Mouse (Mus musculus) left cerebral cortex, adult 8-10 months (tissue): ENCODE data around the gene Adamts17. TPM values are rescaled to one million over a fixed set of nuclear protein-coding genes. Genes with fewer than 3 reads are reported as not detected.

ENCODE experiments used
- DNase-seq, 2 experiments: peaks; one replicate each; pipeline ENCODE4 v3.0.0; 2022; ENCODE audit warnings: low spot score in 2 of 2
- total RNA-seq, 4 experiments: library from RNA; stranded (reverse); gene quantifications; 2 replicates each; pipeline ENCODE4 v1.2.4; 2022

Adamts17 gene
- total RNA-seq, 4 experiments from 2014 or later: 7.5 to 11.3 (median 7.8) TPM

DNA sequence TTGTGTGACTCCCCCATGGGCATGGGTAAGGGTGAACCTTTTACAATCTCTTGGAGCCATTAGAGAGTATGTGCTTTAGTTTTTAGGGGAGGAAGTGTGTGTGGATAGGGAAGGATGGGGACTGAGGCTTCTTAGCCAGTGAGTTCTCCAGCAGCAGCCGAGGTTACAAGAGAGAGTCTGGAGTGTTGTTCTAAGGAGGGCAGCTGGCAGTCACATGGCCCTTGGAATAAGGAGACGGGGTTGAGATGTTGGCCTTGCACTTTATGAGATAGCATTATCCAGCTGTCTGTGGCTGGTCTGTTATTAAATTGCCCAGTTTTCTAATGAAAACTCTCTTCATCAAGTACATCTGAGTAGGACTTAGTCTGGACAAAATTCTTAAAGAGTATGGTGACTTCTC, 4.3 kb downstream of the Adamts17 start:
- no peak for DNase-seq

DNA sequence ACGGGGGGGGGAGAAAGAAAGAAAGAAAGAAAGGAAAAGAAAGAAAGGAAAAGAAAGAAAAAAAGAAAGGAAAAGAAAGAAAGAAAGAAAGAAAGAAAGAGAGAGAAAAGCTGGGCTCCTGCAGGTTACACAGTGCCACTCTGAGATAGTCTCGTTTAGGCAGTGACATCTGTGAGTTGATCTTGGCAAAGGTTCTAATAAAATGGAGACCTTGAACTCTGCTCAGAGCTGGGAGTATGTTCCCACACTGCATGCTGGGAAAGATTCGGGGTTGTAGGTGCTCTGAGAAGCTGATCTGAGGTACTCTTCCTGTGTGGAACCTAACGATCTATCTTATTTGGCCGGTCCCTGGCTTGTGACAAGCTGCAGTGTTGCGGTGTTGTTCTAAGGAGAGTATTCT, 7.0 kb downstream of the Adamts17 start:
- no peak for DNase-seq

DNA sequence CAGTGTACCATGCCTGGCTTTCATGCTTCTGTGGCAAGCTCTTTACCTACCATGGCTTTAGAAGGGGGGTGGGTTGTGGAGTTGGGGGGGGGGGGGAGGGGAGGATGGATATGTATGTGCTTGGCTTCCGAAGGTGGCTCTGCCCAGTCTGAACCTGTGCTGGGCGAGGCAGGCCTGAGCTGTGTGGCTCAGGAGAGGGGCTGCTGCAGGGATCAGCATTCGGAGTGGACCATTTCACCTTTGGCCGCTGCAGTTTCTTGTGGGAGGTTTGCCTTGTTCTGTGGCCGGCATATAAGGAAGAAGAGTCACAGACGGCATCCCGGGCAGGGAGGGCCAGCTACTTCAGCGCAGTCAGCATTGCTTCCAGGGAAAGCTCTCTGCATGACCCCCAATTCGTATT, 7.8 kb downstream of the Adamts17 start:
- no peak for DNase-seq

DNA sequence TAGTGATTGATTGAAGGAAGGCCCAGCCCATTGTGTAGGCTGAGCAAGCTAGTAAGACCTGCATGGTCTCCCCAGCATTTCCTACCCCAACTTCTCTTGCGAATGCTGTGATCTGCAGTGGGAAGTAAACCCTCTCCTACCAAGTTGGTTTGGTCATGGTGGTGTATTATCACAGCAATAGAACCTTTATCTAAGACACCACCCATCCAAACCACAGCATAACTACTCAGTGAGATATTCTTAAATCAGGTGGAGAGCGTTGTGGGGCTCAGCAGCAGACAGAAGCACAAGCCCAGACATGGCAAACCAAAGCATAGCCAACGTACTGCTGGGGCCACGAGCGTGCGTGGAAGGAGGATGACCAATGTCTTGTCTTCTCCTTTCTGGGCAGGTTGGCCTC, 9.8 kb downstream of the Adamts17 start:
- no peak for DNase-seq

DNA sequence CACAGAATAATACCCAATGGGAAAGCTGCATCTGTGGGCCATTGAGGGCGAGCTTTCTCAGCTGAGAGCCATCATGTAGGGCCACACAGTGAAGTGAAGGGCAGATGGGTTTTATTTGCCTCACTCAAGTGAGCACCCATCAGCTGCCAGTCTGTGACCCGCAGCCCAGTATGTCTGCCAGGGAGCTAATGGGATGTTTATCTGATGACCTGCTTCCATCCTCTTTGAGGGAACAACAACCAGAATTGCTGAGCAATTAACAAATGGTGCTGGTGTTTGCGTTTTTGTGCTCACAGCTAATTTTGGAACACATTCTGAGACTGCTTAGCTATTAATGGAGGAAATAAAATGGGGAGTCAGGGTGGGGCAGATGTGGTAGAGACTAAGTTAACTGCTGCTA, 12.6 kb downstream of the Adamts17 start:
- DNase-seq: no peak

DNA sequence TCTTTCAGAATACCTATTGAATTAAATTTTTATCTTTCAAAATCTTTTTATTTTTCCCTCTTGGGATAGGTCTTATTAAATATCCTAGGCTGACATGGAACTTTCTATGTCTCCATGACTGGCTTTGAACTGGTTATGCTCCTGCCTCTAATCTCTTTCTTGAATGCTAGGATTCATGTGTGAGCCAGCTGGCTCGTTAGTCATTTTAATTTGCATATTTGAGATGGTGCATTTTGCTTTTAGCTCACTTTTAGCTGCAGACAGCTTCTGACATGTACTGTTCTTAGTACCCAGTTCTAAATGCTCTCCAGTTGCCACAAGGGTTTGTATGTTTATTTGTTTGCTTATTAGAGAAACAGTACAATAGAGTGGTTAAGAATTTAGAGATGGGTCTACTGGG, 18.1 kb downstream of the Adamts17 start:
- no peak for DNase-seq

DNA sequence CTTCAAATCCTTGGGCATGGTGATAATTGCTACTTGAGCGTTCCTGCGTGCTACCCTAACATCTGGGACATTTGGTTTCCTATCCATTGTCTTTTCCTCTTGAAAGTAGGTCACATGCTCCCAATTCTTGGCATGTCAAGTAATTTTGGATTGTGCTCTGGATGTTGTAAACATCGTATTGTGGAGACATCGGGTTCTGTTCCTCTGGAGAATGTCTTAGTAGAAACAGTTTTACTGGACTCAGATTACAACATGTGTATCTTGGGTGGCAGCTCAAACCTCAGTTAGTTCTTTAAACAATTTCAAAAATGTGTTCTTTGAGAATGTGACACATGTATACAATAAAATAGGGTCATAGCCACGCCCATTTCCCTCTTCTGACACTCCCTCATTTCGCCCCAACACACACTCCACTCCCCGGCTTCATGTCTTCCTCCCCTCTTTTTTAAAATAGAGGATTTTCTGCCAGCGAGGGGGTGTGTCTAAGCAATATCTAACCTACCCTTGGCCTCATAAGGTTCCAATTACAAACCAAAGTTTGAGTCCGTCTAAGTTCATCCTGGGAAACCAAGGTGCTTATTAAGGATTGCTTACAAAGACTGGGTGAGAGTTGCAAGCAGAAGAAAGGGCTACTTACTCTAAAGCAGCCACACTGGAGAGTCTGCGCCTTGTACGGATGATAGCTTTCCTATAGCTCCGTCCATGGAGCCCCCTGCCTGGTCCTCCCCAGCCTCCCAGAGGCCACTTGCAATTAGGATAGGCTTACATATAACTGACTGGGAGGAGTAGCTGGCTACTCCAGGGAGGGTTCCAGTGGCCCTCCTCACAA, 18.9 kb downstream of the Adamts17 start:
- no peak for DNase-seq

DNA sequence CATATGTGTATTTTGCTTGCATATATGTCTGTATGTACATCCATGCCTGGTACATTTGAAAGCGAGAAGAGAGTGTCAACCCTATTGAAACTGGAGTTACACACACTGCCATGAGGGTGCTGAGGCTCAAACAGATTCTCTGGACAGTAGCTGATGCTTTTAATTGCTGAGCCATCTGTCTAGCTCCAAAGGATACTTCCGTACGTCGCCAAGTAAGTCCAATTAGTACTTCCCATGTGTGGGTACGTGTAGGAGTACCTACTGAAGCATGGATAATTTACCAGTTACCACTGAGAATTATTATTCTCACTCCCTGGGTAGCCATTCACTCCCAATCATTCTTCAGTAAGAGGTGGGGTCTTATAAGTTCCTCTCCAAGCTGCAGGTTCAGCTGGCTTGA, 19.7 kb downstream of the Adamts17 start:
- no peak for DNase-seq

DNA sequence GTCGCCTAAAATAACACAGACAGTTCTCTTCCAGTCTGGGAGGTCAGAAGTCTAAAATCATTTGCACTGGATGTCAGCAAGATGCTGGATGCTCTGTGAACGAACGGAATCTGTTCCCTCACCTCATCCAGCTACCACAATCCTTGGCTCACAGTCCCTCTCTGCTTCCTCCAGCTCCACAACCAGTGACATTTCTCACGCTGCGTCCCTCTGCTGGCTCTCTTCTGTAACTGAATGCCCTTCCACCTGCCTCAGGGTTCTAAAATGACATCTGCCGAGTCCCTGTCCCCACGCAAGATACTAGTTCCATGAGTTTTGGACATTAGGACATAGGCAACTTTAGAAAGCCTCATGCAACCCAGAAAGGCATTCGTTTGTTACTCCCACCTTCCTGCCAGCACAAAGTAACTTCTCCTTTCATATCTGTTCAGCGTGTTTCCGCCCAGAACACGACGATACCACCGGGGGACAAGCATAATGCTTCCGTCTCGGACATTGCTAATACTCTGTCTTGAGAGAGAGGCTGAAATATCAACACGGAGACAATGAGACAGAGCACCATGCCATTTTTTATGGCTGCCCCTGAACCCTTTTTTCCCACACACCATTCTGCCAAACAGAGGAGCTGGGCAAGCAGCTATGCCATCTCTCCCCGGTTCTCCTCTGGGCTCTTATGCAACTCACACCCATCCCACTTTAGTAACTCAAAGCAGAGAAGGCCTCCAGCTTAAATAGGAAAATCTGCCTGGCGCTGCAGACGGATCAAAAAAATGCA, 27.6 kb downstream of the Adamts17 start:
- DNase-seq: peak in 1 of 2 experiments; percentile 35

DNA sequence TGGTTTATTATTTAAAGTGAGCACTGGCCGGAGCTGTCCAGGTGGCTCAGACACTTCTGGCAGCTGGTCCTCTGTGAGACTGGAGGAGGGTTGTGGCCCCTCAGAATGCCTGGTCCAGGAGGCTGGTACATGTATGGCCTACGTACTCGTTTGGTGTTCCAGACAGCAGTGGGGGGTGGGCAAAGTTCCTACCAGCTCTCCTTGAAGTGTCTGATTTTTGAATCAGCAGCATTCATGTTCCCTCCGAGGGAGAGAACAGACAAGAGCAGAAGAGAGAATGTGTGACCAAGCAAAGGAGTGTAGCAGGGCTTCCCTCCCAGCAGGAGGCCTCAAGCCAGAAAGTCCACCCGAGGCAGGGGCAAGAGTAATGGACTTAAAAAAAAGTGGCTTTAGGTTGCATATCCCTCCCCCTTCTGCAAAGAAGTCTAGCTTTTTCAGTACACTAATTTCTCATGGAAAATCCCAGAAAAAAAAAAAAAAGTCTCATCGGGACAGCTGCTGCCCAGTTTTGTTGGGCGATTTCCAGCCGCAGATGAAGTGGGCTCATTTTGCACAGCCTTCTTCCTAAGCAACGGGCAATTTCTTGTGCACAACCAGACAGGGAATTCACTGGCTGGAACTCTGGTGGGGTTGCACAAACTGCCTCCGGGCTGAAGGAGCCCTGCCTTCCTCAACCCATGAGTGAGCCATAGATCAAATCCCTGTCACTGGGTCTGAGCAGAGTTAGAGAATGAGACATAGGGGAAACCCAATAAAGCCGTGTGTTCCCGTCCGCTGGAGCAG, 28.4 kb downstream of the Adamts17 start:
- peak; percentile 23 to 75 for DNase-seq

DNA sequence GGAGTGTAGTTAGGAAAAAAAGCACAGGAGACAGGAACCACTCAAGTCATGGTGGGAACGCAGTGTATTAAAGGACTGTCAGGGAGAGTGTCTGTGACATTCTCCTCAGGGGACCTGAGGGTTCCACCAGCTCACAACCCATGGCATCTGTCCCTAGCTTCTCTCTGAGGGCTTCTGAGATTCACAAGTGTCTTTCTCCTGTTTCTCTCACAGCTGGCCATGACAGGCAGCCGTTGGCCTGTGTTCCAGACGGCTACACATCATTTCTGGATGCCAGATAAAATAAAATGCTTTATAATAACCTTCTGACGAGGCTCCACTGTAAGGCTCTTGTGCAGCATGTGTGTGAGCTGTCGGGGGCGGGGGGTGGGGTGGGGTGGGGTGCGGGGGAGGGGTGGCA, 32.0 kb downstream of the Adamts17 start:
- no peak for DNase-seq

DNA sequence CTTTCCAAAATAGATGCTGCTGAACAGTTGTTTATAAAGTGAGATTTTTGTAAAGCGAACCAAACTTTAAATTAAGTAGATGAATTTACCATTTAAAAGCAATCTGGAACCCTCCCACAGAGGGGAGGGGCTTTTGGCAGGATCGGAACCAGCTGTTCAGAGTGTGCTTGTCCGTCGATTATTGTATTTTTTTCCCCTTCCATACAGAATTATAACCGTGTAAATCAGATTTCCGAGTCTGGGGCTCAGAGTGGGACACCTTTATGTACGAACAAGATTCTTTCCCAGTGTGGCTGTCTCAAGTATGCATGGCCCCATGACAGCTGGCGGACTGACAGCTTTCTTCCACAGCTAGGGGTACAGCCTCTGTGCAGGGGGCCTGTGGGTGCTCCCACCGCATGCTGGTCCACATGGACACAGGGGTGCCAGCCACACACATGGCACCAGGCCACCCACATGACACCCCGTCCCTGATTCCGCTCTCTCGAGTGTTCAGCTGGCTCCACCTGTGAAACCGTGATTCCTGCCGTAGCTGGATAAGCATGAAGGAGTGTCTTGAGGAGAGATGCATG, 32.5 kb downstream of the Adamts17 start:
- DNase-seq: no peak

DNA sequence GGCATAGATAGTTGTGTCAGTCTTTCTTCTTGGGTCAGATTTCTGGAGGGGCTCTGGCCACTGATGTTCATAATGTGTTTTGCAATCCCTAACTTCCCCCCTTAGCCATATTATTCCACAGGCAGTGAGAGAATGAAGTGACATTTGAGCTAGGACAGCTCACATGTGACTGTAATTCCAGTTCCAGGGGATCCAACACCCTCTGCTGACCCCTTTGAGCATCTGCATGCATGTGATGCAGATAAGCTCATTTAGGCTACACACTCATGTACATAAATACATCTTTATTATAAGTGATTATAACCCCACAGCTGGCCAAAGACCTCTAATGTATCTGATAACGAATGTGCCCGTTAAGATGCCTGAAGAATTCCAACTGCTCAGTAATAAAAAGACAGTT, 33.7 kb downstream of the Adamts17 start:
- DNase-seq: no peak

DNA sequence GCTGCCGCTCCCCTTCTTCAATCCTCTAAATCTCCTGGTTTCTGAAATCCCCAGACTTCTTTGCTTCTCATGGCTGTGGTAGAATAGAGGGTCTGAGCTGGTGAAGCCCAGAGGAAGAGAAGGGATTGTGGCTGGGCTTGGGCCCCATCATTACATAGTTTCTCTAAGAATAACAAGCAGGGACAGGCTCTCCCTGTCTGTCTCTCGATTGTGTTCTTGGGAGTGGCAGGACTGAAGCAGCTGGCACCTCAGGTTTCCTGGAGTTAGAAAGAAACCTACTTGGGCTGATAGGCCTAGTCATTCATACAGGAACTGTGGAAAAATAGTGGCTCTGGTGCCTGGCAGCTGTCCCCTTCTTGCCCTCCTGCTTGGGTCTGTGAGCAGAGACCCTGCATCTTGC, 51.9 kb downstream of the Adamts17 start:
- DNase-seq: no peak

DNA sequence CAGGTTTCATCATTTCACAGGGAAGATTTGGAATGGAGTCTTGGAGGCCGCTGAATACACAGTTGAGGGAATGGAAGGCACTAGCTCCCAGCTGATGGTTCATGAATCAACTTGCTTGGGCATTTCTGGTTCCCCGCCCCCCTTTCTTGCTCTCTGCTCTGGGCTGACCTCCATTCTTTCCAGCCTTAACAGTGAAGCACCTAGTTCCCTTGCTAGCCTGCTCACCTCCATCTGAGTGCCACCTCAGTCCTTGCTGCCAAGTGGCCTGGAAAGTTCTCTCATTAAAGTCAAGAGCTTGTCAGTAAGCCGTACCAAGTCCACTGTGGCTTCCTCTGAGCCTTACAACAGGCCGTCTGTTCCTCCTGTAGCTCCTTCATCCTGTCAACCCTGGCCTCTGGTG, 52.6 kb downstream of the Adamts17 start:
- DNase-seq: no peak

DNA sequence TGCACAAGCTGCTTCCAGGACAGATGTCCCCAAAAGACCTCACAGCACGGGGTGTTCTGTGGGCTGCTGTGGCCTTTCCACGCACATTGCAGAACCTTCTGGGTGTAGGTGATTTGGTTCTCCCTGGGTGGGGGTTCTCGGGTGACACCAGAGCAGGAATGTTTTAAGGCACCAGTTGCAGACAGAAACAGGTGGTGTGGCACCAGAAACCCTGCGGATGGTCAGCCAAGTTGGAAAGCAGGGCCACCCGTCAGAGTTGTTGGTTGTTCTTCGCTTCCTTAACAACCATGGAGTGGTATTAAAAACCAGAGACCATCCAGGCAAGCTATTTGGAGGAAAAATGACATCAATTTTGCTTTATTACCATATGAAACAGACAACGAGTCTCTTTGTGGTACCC, 62.8 kb downstream of the Adamts17 start:
- no peak for DNase-seq

DNA sequence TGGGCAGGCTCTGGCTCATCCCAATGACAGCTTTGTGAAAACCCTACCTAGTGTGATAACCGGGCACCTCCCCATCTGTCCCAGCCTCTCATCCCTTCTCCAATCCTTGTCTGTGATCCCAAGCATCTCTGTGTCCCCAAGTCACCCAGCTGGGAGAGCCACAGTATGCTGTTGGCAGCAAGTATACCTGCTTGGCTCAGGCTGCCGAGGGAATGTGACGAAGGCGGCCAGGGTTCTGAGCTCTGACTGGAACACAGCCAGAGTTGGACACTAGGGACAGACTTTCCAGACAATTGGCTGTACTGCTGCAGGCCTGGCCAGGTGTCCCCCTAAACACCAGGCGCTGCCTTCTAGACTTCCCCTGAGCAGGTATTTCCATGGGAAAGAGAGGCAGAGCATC, 63.5 kb downstream of the Adamts17 start:
- DNase-seq: no peak

DNA sequence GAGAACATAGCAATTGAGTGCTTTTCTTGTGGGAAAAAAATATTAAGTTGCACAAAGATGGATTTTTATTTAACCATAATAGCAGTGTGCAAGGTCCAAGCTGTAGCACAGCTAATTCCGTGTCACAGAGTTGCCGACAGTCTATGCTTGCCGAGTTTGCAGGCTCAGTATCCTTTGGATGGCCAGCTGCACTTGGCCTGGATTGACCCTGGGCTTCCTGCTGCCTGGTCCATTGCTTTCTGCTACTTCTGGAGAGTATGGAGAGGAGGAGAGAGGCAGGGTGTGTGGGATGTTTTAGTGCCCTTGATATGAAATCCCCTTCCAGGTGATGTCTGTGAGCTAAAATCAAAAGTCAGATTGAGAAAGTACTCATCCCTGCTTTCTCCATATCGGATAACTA, 66.4 kb downstream of the Adamts17 start:
- DNase-seq: no peak

DNA sequence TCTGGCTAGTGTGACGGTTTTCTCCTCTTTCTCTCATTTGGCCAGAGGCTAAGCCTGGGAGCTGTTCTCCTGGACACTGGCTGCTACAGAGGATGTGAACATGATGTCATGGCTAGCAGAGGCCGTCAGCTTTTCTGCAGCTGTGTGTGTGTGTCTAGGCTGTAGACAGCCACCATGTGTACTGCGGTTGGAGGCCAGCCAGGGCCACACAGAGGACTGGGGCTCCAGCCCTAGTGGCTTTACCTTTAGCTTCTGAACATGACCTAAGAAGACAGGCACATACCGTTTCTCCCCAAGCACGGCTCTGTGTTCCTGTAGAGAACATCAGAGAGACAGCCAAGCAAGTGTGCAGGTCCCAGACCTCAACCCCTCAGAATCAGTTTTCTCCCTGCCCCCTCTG, 73.3 kb downstream of the Adamts17 start:
- no peak for DNase-seq

DNA sequence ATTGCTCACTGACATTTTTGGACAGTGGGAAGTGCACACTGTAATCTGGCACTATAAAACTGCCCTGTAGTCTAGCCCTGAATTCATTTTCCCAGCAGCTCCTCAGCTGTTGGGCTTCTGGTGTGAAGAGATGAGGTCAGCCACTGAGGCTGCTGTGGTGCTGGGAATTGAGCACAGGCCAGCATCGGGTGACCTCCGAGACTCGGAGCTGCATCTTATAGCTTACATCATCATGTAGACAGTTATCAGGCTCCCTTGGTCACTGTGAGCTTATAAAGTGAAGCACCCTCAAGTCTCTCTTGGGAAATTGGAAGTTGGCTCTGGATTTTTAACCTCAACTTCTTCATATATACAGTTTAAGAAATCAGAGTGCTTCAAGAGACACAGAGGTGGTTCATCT, 84.1 kb downstream of the Adamts17 start:
- no peak for DNase-seq

DNA sequence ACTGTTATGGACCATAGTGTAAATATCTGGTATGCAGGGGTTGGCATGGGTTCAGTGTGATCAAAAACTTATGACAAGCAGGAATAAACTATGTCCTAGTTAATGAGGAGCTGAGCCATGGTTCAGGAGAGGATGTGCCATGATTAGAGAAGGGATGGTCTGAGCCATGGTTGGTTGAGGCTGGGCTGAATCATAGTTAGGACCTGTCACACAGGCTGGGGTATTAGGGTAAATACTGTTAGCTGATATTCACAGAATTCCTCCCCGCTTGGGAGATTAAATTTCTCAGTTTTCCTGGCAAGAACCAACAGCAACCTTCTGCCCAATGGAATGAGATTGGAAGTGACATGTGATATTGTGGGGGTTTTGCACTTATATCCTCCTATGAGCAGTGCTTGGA, 84.6 kb downstream of the Adamts17 start:
- DNase-seq: no peak

DNA sequence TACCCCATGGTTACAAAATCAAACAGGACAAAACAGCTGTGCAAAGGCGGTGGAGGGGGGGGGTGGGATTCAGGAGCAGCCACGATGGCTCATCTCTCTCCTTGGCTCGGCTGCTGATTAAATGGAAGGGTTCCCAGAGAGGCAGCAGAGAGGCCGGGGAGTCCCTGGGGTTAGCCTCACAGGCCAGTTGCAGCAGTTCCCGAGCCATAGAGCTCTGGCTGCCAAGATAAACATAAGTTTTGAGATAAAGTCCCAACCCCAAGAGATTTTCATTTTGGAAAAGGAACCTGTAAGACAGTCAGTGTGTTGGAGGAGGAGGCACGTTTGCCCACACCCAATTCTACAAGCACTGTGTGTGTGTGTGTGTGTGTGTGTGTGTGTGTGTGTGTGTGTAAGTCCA, 89.7 kb downstream of the Adamts17 start:
- DNase-seq: no peak
